Mouse (Mus musculus): ENCODE results near the gene Zmynd8. TPM values are rescaled to one million over a fixed set of nuclear protein-coding genes. Genes with fewer than 3 reads are reported as not detected.

Zmynd8 gene
- polyA plus RNA-seq, 1 experiment from 2014 or later: 54.5 TPM

- 91% methylated on average over 12 of the region's 12 CpGs for WGBS
- no peaks in the 10 kb centered on the region; the same call in none of the 2 replicates for H3K36me3 ChIP-seq (ENCODE audit: control insufficient read depth, insufficient read depth, low read length)
- DNase-seq (ENCODE audit: low spot score) (no peak), ATAC-seq (ENCODE audit: insufficient read depth, low FRiP score, low TSS enrichment) (no peak)
- no peak overlapping the region for H3K27ac ChIP-seq (ENCODE audit: low read depth, low read length)
- H3K4me2 ChIP-seq (ENCODE audit: low read depth): no peak overlapping the region
- H3K9me3 ChIP-seq (ENCODE audit: control insufficient read depth, low read length): no peaks in the 10 kb centered on the region
- no peaks in the 10 kb centered on the region for H3K4me1 ChIP-seq (ENCODE audit: control insufficient read depth, insufficient read depth, low read length)
- H3K27me3 ChIP-seq (ENCODE audit: control insufficient read depth, insufficient read depth, low read length): no peaks in the 10 kb centered on the region
- no peak overlapping the region for H3K9ac ChIP-seq (ENCODE audit: low read length)
- no peak overlapping the region for H3K4me3 ChIP-seq (ENCODE audit: low read depth, low read length)
Measured at GRCm38 (mm10) chr2:165821671-165822070, 77.1 kb downstream of the Zmynd8 start.

DNA sequence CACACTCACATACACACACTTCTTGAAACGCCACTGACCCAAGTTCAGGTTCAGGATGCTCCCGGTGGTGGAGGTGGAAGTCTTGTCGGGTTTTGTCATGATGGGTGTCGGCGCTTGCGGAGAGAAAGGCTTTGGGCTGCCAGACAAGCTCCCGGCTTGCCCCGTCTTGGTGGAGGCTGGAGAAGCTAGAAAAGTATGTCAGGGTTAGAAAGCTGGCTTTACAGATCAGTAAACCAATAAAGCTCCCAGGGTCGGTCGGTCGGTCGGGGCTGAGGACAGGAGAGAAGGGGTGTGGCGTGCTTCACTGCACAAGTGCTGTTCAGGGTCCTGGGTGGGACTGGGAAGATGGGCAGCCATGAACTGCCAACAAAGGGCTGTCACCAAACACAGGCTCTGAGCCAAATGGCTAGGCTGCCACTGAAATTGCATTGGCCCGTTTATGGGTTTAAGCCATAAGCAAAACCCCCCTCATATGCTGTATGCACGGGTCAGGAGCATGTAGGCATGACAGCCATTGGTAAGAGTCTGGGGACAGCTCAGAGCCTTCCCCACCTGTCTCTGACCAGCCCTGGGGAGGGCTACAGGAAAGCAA lies 78.2 kb downstream of the Zmynd8 start:
- 79% methylated on average over 15 of the region's 15 CpGs for WGBS
- H3K9me3 ChIP-seq (ENCODE audit: control insufficient read depth, low read length): no peaks in the 10 kb centered on the region
- no peak overlapping the region for H3K4me3 ChIP-seq (ENCODE audit: low read depth, low read length)
- H3K9ac ChIP-seq (ENCODE audit: low read length): no peak overlapping the region
- no peak overlapping the region for H3K27ac ChIP-seq (ENCODE audit: low read depth, low read length)
- H3K4me1 ChIP-seq (ENCODE audit: control insufficient read depth, insufficient read depth, low read length): no peaks in the 10 kb centered on the region
- ATAC-seq (ENCODE audit: insufficient read depth, low FRiP score, low TSS enrichment): no peak
- H3K36me3 ChIP-seq (ENCODE audit: control insufficient read depth, insufficient read depth, low read length): no peaks in the 10 kb centered on the region; the same call in none of the 2 replicates
- DNase-seq (ENCODE audit: low spot score): no peak
- no peaks in the 10 kb centered on the region for H3K27me3 ChIP-seq (ENCODE audit: control insufficient read depth, insufficient read depth, low read length)
- no peak overlapping the region for H3K4me2 ChIP-seq (ENCODE audit: low read depth)

DNA sequence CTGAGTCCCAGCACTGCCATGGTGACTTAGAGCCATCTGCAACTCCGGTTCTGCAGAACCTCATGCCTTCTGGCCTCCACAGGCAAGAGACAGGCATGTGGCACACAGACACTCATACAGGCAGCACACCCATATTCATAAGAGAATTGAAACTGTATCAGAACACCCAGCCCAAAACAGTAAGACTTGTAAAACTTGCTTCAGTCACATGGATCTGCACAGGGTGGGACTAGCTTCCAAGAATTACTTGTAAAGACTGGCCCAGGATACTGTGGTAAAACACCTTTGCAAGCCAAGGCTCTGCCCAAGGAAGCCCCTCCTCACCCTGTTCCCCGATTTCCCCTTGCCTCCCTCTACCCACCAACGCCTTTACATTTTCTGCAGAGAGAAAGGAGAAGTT lies 78.7 kb downstream of the Zmynd8 start:
- 92% methylated on average over 3 of the region's 3 CpGs for WGBS
- ATAC-seq (ENCODE audit: insufficient read depth, low FRiP score, low TSS enrichment) (no peak), DNase-seq (ENCODE audit: low spot score) (no peak)
- Histone ChIP-seq H3K36me3 (ENCODE audit: control insufficient read depth, insufficient read depth, low read length) (peaks cover under 1% of the 10 kb centered on the region), H3K4me1 (ENCODE audit: control insufficient read depth, insufficient read depth, low read length) (no peaks in the 10 kb centered on the region), H3K9ac (ENCODE audit: low read length) (no peak overlapping the region), H3K9me3 (ENCODE audit: control insufficient read depth, low read length) (no peaks in the 10 kb centered on the region), H3K27ac (ENCODE audit: low read depth, low read length) (no peak overlapping the region), H3K27me3 (ENCODE audit: control insufficient read depth, insufficient read depth, low read length) (no peaks in the 10 kb centered on the region), H3K4me3 (ENCODE audit: low read depth, low read length) (no peak overlapping the region), H3K4me2 (ENCODE audit: low read depth) (no peak overlapping the region)

DNA sequence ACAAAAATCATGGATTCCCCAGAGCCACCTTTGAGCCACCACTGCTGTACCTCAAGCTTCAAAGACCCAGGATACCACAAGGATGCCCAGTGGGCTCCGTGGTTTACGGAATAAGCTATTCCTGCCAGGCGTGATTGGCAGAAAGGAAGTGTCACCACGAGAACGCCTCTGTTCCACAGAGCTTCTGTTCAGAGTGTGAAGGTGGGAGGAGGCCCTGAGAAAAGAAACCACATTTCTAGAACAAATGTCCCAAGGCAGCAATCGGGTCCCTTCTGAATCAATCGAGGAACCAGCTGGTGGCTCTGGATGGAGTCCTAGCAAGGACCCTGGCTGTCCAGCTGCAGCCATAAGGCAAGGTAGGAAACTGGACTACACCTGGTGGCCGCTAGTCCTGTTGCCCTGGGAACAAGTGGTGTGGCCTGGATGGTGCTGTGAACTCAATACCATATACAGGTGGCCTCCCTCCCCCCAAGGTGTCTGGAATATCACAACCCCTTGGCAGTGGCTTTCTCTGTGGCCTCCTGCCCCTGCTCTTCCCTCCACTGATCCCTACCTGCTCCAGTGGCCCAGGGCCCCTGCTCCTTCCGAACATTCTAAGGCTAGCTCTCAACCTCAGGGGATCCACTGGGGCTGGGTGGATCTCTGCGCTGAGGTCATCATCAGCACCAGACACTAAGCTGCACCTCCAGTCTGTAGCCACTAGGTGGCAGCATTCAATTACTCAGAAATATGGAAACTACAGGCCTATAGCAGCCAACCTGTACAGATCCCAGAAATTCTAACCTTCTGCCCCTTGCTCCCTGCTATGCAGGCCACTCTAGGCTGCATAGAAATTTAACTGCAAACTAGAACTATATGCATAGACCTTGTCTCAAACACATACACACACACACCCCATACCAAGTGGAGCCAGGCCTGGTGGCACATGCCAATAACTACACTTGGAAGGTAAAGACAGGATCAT lies 79.5 kb downstream of the Zmynd8 start:
- Histone ChIP-seq H3K27ac (ENCODE audit: low read depth, low read length) (no peak overlapping the region), H3K4me1 (ENCODE audit: control insufficient read depth, insufficient read depth, low read length) (no peaks in the 10 kb centered on the region)
- peak; percentile 41; the same call in 1 of the 2 replicates for ATAC-seq (ENCODE audit: insufficient read depth, low FRiP score, low TSS enrichment)

GRCm38 (mm10) chr2:165818570-165818969 lies 80.2 kb downstream of the Zmynd8 start:
- Histone ChIP-seq H3K27ac (ENCODE audit: low read depth, low read length) (no peak overlapping the region), H3K4me2 (ENCODE audit: low read depth) (no peak overlapping the region), H3K9me3 (ENCODE audit: control insufficient read depth, low read length) (no peaks in the 10 kb centered on the region), H3K36me3 (ENCODE audit: control insufficient read depth, insufficient read depth, low read length) (peaks cover 4% of the 10 kb centered on the region), H3K4me3 (ENCODE audit: low read depth, low read length) (no peak overlapping the region), H3K4me1 (ENCODE audit: control insufficient read depth, insufficient read depth, low read length) (no peaks in the 10 kb centered on the region), H3K9ac (ENCODE audit: low read length) (no peak overlapping the region), H3K27me3 (ENCODE audit: control insufficient read depth, insufficient read depth, low read length) (no peaks in the 10 kb centered on the region)
- 97% methylated on average over 6 of the region's 6 CpGs for WGBS
- ATAC-seq (ENCODE audit: insufficient read depth, low FRiP score, low TSS enrichment) (no peak), DNase-seq (ENCODE audit: low spot score) (no peak)

More for the DNA sequence above, 79.5 kb downstream of the Zmynd8 start:
- Histone ChIP-seq H3K27me3 (ENCODE audit: control insufficient read depth, insufficient read depth, low read length) (no peaks in the 10 kb centered on the region), H3K36me3 (ENCODE audit: control insufficient read depth, insufficient read depth, low read length) (peaks cover 2% of the 10 kb centered on the region), H3K9ac (ENCODE audit: low read length) (no peak overlapping the region), H3K4me3 (ENCODE audit: low read depth, low read length) (no peak overlapping the region), H3K4me2 (ENCODE audit: low read depth) (no peak overlapping the region), H3K9me3 (ENCODE audit: control insufficient read depth, low read length) (no peaks in the 10 kb centered on the region)
- 84% methylated on average over 10 of the region's 10 CpGs for WGBS
- DNase-seq (ENCODE audit: low spot score): peak; percentile 64

DNA sequence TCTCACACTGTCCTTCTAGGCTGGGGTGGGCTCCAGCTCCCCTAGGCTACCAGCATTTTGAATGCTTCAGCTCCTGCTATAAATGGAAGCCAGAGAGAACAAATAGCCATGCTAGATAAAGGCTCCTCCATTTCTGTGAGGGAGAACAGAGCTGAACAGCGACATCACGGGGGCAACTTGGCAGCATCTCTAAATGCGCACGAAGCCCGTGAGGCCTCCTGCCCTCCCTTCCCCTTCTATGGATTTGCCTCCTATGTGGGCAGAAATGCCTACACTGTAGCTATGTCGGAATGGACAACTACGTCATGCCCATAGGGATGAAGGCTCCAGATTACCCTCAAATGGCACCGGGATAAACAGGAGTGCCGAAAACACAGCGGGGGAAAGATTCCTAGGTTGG lies 81.4 kb downstream of the Zmynd8 start:
- Histone ChIP-seq H3K9ac (ENCODE audit: low read length) (no peak overlapping the region), H3K4me1 (ENCODE audit: control insufficient read depth, insufficient read depth, low read length) (no peaks in the 10 kb centered on the region), H3K36me3 (ENCODE audit: control insufficient read depth, insufficient read depth, low read length) (peaks cover 6% of the 10 kb centered on the region), H3K4me2 (ENCODE audit: low read depth) (no peak overlapping the region), H3K27ac (ENCODE audit: low read depth, low read length) (no peak overlapping the region), H3K9me3 (ENCODE audit: control insufficient read depth, low read length) (no peaks in the 10 kb centered on the region), H3K4me3 (ENCODE audit: low read depth, low read length) (no peak overlapping the region), H3K27me3 (ENCODE audit: control insufficient read depth, insufficient read depth, low read length) (no peaks in the 10 kb centered on the region)
- 92% methylated on average over 10 of the region's 10 CpGs for WGBS
- ATAC-seq (ENCODE audit: insufficient read depth, low FRiP score, low TSS enrichment): no peak
- DNase-seq (ENCODE audit: low spot score): no peak

DNA sequence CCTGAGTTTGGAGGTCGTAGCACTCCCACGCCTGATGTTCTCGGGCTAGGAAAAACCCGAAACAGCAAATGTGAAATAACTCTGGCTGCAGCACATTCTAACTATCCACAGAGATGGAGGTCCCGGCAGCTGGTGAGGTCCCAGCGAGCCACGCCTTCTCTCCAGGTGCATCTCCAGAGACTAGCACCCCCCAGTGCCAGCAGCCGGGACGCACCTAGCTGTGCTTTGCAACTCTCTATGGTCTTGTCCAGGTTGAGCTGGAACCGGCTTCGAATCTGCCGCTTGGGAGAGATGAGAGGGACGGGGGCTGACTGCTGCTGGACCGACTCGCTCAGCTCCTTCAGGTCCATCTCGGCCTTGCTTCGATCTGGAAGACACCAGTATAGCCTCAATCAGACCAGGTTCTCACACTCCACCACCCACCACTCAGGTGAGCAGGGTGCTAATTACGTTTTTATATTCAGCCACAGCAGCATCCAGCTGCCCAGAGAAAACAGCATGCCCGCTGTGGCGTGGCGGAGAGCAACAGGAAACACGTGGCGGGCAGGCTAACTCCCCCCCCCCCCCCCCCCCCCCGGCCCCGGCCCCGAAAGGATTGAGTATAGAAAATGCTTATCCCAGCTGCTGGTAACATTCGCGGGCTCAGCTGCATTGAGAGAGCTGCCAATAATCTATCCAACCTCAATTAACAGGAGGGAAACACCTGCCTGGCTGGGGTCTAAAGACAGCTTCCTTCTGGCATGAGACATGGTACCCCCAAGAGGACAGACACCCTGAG lies 83.5 kb downstream of the Zmynd8 start:
- Histone ChIP-seq H3K27ac (ENCODE audit: low read depth, low read length) (no peak overlapping the region), H3K4me2 (ENCODE audit: low read depth) (no peak overlapping the region), H3K9ac (ENCODE audit: low read length) (no peak overlapping the region), H3K27me3 (ENCODE audit: control insufficient read depth, insufficient read depth, low read length) (no peaks in the 10 kb centered on the region), H3K9me3 (ENCODE audit: control insufficient read depth, low read length) (no peaks in the 10 kb centered on the region), H3K4me1 (ENCODE audit: control insufficient read depth, insufficient read depth, low read length) (no peaks in the 10 kb centered on the region), H3K4me3 (ENCODE audit: low read depth, low read length) (no peak overlapping the region), H3K36me3 (ENCODE audit: control insufficient read depth, insufficient read depth, low read length) (peaks cover 11% of the 10 kb centered on the region)
- no peak for ATAC-seq (ENCODE audit: insufficient read depth, low FRiP score, low TSS enrichment)
- 87% methylated on average over 25 of the region's 28 CpGs for WGBS
- no peak for DNase-seq (ENCODE audit: low spot score)

DNA sequence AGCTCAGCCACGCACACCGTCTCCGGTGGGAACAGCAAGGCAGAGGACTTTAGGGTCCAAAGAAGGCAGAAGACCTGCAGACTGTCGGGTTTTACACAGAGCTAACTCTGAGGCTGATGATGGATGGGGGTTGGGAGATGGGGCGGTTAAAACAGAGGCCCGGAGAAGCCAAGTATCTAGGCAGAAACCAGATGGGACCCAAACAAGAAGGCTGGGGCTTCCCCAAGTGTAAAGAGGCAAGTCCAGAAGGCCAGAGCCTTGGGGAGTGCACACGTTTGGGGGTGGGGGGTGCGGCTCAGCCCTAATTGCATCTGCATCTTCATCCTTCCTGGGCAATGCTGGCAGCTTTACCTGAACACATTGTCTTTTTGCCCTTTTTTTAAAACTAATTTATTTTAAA lies 85.9 kb downstream of the Zmynd8 start:
- no peak for DNase-seq (ENCODE audit: low spot score)
- WGBS: 72% methylated on average over 8 of the region's 8 CpGs
- ATAC-seq (ENCODE audit: insufficient read depth, low FRiP score, low TSS enrichment): no peak
- H3K4me2 ChIP-seq (ENCODE audit: low read depth): no peak overlapping the region
- no peak overlapping the region for H3K9ac ChIP-seq (ENCODE audit: low read length)
- H3K27ac ChIP-seq (ENCODE audit: low read depth, low read length): no peak overlapping the region
- no peaks in the 10 kb centered on the region for H3K9me3 ChIP-seq (ENCODE audit: control insufficient read depth, low read length)
- no peaks in the 10 kb centered on the region for H3K27me3 ChIP-seq (ENCODE audit: control insufficient read depth, insufficient read depth, low read length)
- H3K4me1 ChIP-seq (ENCODE audit: control insufficient read depth, insufficient read depth, low read length): no peaks in the 10 kb centered on the region
- H3K4me3 ChIP-seq (ENCODE audit: low read depth, low read length): no peak overlapping the region
- H3K36me3 ChIP-seq (ENCODE audit: control insufficient read depth, insufficient read depth, low read length): peaks cover 14% of the 10 kb centered on the region

Measured in neural tube, embryonic 11.5 days (tissue).